Mouse (Mus musculus) T-helper 2 cell (primary cell): ENCODE measurements around the gene Pcolce2.
"Not testable (repeated sequence)": the region's sequence is repeated elsewhere in the genome, so short reads cannot be mapped to it uniquely, and the experiment has no call there.

Experiments
- in situ Hi-C: fragments of 300-600 bp; cut with MboI, MseI; formaldehyde crosslinking; loops from one replicate; pipeline ENCODE4 v1.15.1; 2025; ENCODE audit warnings: high pct_unique_total_duplicates

Pcolce2 gene

GRCm38 (mm10) chr9:95637271-95638181, at the start of gene Pcolce2:
TSS of gene Pcolce2 (plus strand) at chr9:95637601.
- in situ Hi-C loops: no loop called here

GRCm38 (mm10) chr9:95588070-95588469, 49.3 kb upstream of the Pcolce2 start:
- in situ Hi-C loops: no loop called here

DNA sequence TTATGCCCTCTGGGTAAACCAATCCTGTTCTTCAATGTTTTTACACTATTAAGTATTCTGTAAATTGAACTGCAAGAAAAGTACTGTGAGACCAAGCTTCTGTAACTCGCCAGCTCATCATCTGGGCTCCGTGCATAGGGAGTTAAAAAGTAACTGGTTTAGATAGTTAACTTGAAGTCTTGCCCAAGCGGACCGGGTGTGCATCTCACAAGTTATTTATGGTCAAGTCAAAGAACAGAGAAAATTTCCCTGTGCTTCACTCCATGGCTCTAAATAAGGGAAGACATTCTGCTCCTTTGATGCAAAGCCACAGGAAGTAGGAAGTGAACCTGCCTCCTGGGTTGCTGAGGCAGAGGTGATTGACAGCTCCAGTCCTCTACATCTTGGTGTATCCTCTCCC, 43.1 kb upstream of the Pcolce2 start:
- in situ Hi-C loops: no loop called here

DNA sequence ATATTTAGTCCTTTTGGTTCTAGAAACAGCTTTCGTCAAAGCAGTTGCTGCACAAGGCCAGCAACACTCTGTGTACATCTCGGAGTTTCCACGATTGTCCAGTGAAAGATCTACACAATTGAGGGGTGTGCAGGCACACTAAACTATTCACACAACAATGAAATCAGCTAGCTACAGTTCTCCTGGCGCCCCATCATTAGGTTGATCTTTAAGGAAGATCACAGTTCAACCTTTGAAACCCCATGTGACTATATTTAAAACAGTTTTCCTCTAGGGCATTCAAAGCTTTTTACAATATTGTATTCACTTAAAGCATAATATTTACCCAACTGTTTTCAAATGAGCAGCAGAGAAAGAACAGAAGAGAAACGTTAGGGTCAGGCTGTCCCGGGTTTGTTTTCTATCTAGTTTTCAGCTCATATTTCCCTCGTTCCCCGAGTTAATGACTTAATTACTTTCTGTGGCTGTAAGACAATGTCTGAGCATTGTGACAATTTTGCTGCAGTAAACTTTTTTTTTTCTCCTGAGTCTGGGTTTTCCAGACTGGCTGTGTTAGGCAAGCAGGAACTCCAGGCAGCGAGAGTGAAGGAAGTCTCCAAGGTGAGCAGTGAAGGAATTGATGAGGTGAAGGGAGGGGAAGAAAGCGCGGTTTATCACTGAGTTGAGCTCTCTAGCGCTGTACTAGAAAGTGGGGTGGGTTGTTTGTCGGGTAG, 39.8 kb upstream of the Pcolce2 start:
- in situ Hi-C loops: no loop called here

DNA sequence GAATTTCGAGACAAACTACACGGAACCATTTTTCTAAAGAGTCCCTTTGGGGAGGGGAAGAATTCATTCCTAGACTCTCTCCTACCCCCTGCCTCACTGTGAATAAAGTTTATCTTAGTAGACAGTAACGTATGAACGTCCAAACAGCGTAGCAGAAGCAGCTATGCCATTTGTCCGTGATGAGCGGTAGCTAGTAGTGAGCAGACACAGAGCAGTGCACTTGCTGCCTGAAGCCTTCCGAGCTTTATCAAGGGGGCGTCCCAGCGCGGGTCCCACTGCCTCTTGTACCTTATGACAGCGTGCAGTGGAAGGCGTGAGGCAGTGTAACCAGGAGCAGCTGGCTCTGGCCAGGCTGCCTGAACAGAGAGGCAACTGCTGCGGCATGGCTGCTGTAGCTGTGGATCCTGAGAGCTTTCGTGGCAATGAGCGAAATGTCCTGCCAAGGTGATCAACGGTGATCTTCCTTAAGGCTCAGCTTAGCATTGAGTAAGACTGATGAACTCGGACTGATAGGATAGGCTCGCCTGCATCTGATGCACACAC, 39.2 kb upstream of the Pcolce2 start:
- in situ Hi-C loops: no loop called here

DNA sequence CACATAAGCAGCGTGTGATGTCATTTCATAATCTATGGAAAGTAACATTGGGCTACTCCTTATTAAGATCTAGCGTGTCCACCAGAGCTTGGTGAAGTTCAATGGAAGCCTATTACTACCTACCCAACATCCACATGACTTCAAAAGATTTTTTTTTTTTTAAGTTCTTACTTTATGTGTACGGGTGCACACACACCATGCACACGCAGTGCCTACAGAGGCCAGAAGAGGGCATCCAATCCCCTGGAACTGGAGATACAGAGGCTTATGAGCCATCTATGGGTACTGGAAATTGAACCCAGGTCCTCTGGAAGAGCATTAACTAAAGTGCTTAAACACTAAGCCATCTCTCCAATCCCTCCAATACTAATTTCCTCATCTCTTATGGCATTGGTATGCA, 38.0 kb upstream of the Pcolce2 start:
- in situ Hi-C loops: no loop called here

DNA sequence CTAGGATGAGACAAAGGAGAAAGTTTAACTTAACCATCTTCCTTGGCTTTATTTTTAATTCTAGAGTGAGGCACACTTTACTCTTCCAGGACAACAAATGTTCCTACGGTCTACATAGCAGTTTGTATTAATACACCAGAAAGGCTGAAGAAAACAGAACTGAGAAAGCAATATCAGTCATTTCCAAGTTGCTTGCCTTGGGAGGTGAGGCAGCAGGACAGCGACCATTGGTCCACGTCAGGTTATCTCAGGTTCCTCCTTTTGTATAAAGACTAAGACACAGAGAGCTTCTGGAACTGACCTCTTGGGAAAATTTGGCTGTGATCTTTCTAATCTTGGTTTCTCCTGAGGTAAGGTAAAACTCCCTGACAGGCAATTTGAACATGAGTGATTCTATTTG, 34.6 kb upstream of the Pcolce2 start:
- in situ Hi-C loops: no loop called here

DNA sequence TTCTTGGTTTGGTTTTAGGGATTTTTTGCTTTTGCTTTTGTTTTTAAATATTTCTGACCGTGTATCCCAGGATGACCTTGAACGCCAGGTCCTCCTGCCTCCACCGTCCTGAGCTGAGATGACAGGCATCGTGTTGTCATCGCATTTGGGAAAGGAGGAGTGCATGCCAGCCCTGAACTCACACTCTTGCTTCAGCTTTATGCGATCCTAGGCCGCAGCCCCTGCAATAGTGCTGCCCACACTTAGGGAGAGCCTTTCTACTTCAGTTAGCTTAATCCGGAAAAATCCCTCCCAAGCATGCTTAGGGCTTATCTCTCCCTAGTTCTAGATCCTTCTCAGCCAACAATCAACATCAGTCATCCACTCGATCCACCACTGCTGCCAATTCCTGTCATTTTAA, 34.1 kb upstream of the Pcolce2 start:
- in situ Hi-C loops: no loop called here

DNA sequence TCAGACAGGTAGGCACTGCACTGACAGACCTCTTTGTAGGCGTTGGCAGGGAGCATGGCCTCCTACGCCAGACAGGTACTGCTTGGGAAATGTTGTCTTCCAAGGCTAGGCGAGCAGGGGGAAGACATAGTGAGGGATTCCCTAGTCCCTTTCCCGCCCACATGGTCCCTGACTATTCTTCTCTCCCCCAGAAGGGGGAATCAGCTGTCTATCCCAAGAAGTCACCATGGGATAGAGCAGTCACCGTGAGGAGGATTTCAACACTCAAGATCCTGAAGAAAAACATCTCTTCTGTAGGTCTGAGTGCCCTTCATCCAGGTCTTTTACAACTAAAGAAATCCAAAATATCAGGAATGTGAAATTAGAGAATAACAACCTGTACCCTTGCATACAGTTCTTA, 30.2 kb upstream of the Pcolce2 start:
- in situ Hi-C loops: no loop called here

DNA sequence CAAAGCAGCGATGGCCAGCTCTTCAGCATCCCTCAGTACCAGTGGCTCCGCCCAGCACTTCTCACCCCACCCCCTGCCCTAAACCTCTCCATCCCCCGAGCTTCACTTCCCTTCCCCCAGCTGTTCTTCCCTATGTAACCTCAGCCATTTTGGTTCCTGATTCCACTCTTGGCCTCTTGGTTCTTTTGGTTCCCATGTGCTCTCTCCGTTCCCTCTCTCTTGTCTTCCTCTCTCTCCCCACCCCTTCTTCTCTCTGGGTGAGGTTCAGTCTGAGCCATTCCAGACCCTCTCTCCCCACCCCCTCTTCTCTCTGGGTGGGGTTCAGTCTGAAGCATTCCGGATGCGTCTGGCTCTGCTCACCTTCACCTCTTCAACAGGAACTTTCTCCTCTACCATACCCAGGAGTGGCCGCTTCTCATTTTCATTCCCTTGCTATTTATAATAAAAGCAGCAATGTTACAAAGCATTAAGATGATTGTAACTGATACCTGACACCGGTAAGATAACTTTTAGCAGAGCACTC, 25.1 kb upstream of the Pcolce2 start:
- in situ Hi-C loops: no loop called here

DNA sequence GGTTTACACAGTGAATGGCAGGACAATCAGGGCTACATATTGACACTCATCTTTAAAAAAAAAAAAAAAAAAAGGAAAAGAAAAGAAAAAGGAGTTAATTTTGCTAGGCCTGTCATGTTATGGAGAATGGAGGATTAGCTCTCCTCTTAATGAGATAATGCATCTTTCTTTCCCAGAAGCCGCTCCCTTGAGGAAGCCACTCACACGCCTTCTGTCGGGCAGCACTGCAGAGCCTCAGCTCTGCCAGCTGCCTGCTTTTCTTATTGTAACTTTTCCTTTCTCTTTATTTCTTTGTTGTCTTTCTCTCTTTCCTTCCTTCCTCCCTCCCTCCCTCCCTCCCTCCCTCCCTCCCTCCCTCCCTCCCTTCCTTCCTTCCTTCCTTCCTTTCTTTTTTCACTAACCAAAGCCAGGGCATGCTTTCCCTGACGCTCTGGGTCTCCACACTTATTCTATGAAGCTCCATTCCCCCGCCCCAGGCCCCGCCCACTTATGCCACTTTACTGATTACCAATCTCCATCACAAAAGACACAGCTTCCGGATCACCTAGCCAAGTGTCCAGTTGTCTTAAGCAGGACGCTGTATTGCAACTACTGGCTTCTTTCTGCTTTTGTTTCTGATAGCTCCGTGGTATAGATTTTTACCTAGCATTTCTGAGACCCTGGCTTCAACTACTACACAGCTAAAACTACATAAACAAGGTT, 23.8 kb upstream of the Pcolce2 start:
- in situ Hi-C loops: no loop called here

- in situ Hi-C loops: no loop called here
These were observed 22.4 kb upstream of the Pcolce2 start for GRCm38 (mm10) chr9:95614861-95615615.

GRCm38 (mm10) chr9:95615961-95616360, 21.4 kb upstream of the Pcolce2 start:
- in situ Hi-C loops: no loop called here

- in situ Hi-C loops: no loop called here
These were observed 18.8 kb upstream of the Pcolce2 start for GRCm38 (mm10) chr9:95618572-95618971.

DNA sequence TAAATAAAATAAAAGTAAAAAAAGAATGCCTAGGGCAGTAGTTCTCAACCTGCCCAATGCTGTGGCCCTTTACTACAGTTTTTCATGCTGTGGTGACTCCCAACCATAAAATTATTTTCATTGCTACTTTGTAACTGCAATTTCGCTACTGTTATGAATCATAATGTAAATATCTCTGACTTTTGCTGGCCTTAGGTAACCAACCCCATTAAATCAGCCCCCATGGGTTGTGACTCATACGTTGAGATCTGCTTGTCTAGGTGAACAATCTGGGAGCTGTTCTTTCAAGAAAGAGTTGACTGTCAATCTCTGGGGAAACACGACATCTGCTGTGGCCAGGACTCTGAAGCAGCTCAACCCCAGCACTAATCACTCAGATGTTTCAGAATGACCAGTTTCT, 13.3 kb upstream of the Pcolce2 start:
- in situ Hi-C loops: no loop called here

DNA sequence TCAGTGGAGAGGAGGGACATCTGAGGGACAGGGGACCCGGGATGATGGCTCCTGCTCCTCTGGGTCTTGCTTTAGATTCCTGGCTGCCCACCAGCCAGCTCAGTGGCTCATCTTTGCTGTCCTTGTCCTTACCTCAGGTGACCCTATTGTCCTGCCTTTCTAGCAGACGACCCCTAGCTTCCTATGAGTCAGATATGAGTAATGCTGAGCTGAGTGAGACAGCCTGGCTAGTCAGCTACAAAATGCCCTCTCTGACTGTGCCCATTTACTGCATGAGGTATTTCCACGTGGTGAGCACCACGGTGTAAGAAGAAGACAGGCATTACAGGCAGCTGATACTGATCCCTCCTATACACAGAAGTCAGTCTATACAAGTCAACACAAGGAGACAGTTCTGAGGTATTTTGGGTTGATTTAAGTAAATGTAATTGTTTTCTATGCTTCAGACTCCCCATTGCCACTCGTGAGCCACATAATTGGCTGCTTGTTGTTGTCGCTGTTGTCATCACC, 8.9 kb upstream of the Pcolce2 start:
- in situ Hi-C loops: no loop called here

DNA sequence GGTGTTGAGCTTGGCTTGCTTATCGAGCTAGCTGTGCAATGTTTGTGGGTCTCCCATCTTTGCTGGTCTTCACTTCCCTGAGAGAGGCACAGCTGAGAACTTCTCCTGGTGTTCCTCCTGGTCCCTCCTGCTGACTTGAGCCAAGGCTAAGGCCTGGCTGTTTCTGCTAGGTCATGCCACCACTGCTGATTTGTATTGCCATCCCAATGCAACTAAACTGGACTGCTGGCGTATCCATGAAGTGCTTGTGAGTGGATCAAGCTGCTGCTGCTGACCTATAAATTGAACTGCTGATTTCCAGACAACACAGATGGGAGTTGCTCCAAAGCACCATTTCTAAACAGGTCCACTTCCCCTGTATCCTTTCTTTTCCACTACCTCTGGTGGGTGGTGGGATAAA, 7.8 kb upstream of the Pcolce2 start:
- in situ Hi-C loops: not testable (repeated sequence)

DNA sequence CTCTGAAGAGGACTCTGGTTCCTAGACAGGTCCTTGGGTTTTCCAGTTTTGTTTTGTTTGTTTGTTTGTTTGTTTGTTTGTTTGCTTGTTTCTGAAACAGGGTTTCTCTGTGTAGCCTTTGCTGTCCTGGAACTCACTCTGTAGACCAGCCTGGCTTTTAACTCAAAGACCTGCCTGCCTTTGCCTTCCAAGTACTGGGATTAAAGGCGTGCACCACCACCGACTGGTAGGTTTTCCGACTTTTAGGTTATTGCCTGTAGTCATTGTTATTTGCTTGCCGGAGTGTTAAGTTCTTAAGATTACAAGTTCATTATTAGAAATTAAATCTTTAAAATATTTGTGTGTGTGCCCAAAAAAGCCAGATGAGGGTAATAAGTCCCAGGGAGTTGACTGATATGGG, 1.0 kb upstream of the Pcolce2 start:
- in situ Hi-C loops: no loop called here

GRCm38 (mm10) chr9:95639919-95640318, 2.5 kb downstream of the Pcolce2 start:
- in situ Hi-C loops: no loop called here

DNA sequence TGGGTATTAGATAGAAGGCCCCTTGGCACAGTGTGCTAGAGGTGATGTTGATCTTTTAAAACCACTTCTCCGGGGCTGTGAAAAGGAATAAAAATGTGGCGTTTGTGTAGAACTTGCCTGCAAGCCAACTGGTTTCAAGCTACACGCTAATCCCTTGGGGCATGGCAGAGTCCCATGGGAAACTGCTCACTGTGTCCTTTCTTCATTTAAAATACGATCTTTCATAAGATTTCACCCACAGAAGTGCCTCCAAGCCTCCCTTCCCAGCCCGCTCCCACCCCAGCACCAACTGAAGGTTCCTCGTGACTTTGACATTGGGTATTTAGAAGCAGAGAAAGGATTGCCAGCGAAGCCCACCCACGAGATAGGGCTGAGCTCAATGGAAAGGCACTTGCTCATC, 8.5 kb downstream of the Pcolce2 start:
- in situ Hi-C loops: no loop called here

- in situ Hi-C loops: no loop called here
These were observed 16.0 kb downstream of the Pcolce2 start for GRCm38 (mm10) chr9:95653363-95653762.
